Mouse (Mus musculus) kidney, adult 11 months (tissue): ENCODE measurements around the gene Stra6l.

Experiments used
- DNase-seq: peaks from one replicate; pipeline ENCODE4 v3.0.0; 2022

Gene Stra6l

GRCm38 (mm10) chr4:45846263-45846662 is 2.2 kb upstream of the Stra6l start:
- DNase-seq = no peak

GRCm38 (mm10) chr4:45848825-45849156 is 327 bp downstream of the Stra6l start:
- peak; percentile 11 for DNase-seq

- DNase-seq = no peak
These were observed 955 bp downstream of the Stra6l start for GRCm38 (mm10) chr4:45849419-45849818.

- DNase-seq = peak; percentile 84
These were observed 3.2 kb downstream of the Stra6l start for GRCm38 (mm10) chr4:45851640-45852051.

GRCm38 (mm10) chr4:45853496-45854246 is 5.2 kb downstream of the Stra6l start:
- no peak for DNase-seq

GRCm38 (mm10) chr4:45855803-45856424 is 7.5 kb downstream of the Stra6l start:
- DNase-seq = peak; percentile 63

GRCm38 (mm10) chr4:45861160-45861559 is 12.7 kb downstream of the Stra6l start:
- DNase-seq = no peak

GRCm38 (mm10) chr4:45867416-45867815 is 19.0 kb downstream of the Stra6l start:
- no peak for DNase-seq

GRCm38 (mm10) chr4:45869021-45869815 is 20.8 kb downstream of the Stra6l start:
- no peak for DNase-seq

- no peak for DNase-seq
These were observed 23.7 kb downstream of the Stra6l start for GRCm38 (mm10) chr4:45872147-45872546.

- peak; percentile 19 for DNase-seq
These were observed 30.5 kb downstream of the Stra6l start for GRCm38 (mm10) chr4:45878929-45879328.

- DNase-seq = no peak
These were observed 34.1 kb downstream of the Stra6l start for GRCm38 (mm10) chr4:45882521-45882920.

GRCm38 (mm10) chr4:45883250-45883649 is 34.8 kb downstream of the Stra6l start:
- no peak for DNase-seq

GRCm38 (mm10) chr4:45889487-45889886 is 41.0 kb downstream of the Stra6l start:
- no peak for DNase-seq

- DNase-seq = peak; percentile 64
These were observed 41.8 kb downstream of the Stra6l start, which contains the start of gene Ccdc180 for GRCm38 (mm10) chr4:45890066-45890761. Gene Ccdc180 (plus strand): TSS chr4:45890303.

- DNase-seq = peak; percentile 52
These were observed 48.1 kb downstream of the Stra6l start for GRCm38 (mm10) chr4:45896425-45897081.

- DNase-seq = no peak
These were observed 49.9 kb downstream of the Stra6l start for GRCm38 (mm10) chr4:45898413-45898812.

GRCm38 (mm10) chr4:45909256-45909655 is 60.8 kb downstream of the Stra6l start:
- no peak for DNase-seq

GRCm38 (mm10) chr4:45909924-45910323 is 61.5 kb downstream of the Stra6l start:
- DNase-seq = no peak

- no peak for DNase-seq
These were observed 62.8 kb downstream of the Stra6l start for GRCm38 (mm10) chr4:45911256-45911655.

GRCm38 (mm10) chr4:45911876-45912275 is 63.4 kb downstream of the Stra6l start:
- DNase-seq = no peak

GRCm38 (mm10) chr4:45917091-45917490 is 68.6 kb downstream of the Stra6l start:
- no peak for DNase-seq
